Mouse (Mus musculus) hindbrain, embryonic 11.5 days (tissue): Measurements from ENCODE around the gene Stom. TPM values are rescaled to one million over a fixed set of nuclear protein-coding genes. Genes with fewer than 3 reads are reported as not detected.

ENCODE experiments used
- ATAC-seq: fragments of 200-750 bp; cut with Nextera tagmentation; 2 replicates; pipeline ENCODE4 v1.8.0; 2017; ENCODE audit warnings: mild to moderate bottlenecking, moderate TSS enrichment, moderate library complexity; ENCODE audit not compliant: low FRiP score
- DNase-seq: peaks from one replicate; pipeline ENCODE4 v3.0.0-alpha.2; 2015; ENCODE audit warnings: low spot score
- H3K27ac ChIP-seq: fragments of 300-500 bp; sonication (generic); 2 replicates; pipeline ENCODE4 v1.5.1; 2014; ENCODE audit warnings: mild to moderate bottlenecking, low read depth, low read length
- H3K27me3 ChIP-seq: fragments of 300-500 bp; sonication (generic); 2 replicates; pipeline ENCODE4 v1.6.1; 2014; ENCODE audit warnings: mild to moderate bottlenecking, low read length, moderate library complexity, mixed read lengths; ENCODE audit not compliant: control insufficient read depth, insufficient read depth
- H3K36me3 ChIP-seq: fragments of 300-500 bp; sonication (generic); 2 replicates; pipeline ENCODE4 v1.6.1; 2014; ENCODE audit warnings: mild to moderate bottlenecking, low read length, moderate library complexity, mixed read lengths; ENCODE audit not compliant: control insufficient read depth, insufficient read depth
- H3K4me1 ChIP-seq: fragments of 300-500 bp; sonication (generic); replicated peaks from 2 replicates; pipeline ENCODE4 v1.6.1; 2014; ENCODE audit warnings: low read length, mixed read lengths; ENCODE audit not compliant: control insufficient read depth, insufficient read depth
- H3K4me2 ChIP-seq: fragments of 300-500 bp; sonication (generic); replicated peaks from 2 replicates; pipeline ENCODE4 v1.6.1; 2014; ENCODE audit warnings: mild to moderate bottlenecking, low read depth, low read length
- H3K4me3 ChIP-seq: fragments of 300-500 bp; sonication (generic); 2 replicates; pipeline ENCODE4 v1.5.1; 2014; ENCODE audit warnings: low read depth, low read length
- H3K9ac ChIP-seq: fragments of 300-500 bp; sonication (generic); 2 replicates; pipeline ENCODE4 v1.6.1; 2014; ENCODE audit warnings: low read depth, low read length
- H3K9me3 ChIP-seq: fragments of 300-500 bp; sonication (generic); 2 replicates; pipeline ENCODE4 v1.6.1; 2016; ENCODE audit warnings: low read length; ENCODE audit not compliant: control insufficient read depth
- WGBS: fragments of 180-500 bp; shearing (Covaris S2); extraction: QIAGEN DNeasy Blood & Tissue Kit; methylation state at CpG from one replicate; pipeline ENCODE4 v1.1.7; 2014; 5-methylcytosine and 5-hydroxymethylcytosine counted together
- polyA plus RNA-seq: library from polyadenylated mRNA; unstranded; fragments of >200 nt; fragmentation: Nextera tagmentation; extraction: Ambion mirVana; gene quantifications from 2 replicates; pipeline ENCODE4 v1.2.1, GENCODE M21; 2014

Stom gene
- polyA plus RNA-seq, 1 experiment from 2014 or later, result 14.5 TPM

DNA sequence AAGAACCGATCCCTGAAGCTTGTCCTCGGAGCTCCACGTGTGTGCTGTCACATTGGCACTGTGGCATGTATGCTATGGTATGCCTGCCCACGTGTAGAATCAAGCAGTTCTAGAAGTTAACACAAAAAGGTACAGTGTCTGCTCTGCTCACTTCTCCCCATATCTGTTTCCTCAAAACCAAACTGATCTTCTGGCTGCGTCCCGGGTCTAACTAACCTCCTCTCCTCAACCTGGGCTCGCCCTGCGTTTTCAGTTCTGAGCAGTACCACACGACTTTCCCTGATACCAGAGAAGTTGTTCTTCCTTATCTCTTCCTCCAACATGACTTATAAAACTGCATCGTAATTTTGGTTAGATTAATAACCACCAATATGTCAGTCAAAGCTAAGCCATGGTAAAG lies 9.2 kb downstream of the Stom start:
- 71% methylated on average over 10 of the region's 10 CpGs for WGBS
- Histone ChIP-seq H3K4me2 (no peak overlapping the region), H3K27ac (no peak overlapping the region), H3K4me3 (no peak overlapping the region), H3K9me3 (no peaks in the 10 kb centered on the region), H3K27me3 (no peaks in the 10 kb centered on the region), H3K4me1 (no peaks in the 10 kb centered on the region), H3K9ac (no peak overlapping the region), H3K36me3 (no peaks in the 10 kb centered on the region)
- DNase-seq (no peak), ATAC-seq (no peak)

DNA sequence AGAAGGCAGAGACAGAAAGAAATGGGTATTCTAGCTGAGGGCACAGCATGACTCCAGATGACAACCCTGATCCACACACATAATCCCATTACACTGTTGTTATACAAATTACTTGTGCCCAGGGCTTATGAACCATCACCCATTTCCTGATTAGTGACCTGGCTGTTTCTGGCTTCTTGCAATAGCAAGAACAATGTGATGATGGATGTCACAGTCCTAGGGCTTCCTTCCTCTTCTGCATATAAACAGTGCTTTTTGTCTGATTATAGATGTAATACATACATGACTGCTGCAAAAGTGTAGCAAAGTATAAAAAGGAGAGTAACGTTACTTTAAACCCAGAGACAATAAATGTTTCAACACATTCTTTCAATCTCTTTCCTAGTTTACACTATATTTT lies 9.8 kb downstream of the Stom start:
- Histone ChIP-seq H3K4me3 (no peak overlapping the region), H3K36me3 (no peaks in the 10 kb centered on the region), H3K27me3 (no peaks in the 10 kb centered on the region), H3K4me1 (no peaks in the 10 kb centered on the region), H3K9me3 (no peaks in the 10 kb centered on the region), H3K9ac (no peak overlapping the region), H3K4me2 (no peak overlapping the region), H3K27ac (no peak overlapping the region)
- ATAC-seq, result no peak
- 78% methylated on average over 1 of the region's 1 CpGs for WGBS
- DNase-seq, result no peak

DNA sequence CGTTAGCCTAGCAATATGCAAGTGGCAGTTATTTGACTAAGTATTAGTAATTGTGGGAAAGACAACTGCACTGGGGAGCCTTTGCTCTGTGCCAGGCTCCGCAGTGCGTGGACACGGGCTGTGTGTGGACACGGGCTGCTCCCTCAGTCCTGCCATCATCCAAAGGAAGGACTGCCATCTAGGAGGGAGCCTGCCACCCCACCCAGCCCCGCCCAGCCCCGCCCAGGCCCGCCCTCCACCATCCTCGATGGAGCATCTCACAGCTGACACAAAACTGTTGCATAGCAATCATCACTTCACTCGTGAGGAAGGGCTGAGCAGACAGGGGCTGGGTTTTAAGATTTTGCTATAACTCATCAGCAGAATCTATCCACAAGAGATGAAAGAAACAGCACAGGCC lies 10.8 kb downstream of the Stom start:
- Histone ChIP-seq H3K9me3 (no peaks in the 10 kb centered on the region), H3K27ac (no peak overlapping the region), H3K4me2 (no peak overlapping the region), H3K4me3 (no peak overlapping the region), H3K9ac (no peak overlapping the region), H3K36me3 (no peaks in the 10 kb centered on the region), H3K4me1 (no peaks in the 10 kb centered on the region), H3K27me3 (no peaks in the 10 kb centered on the region)
- WGBS, result 77% methylated on average over 10 of the region's 10 CpGs
- ATAC-seq (no peak), DNase-seq (no peak)

DNA sequence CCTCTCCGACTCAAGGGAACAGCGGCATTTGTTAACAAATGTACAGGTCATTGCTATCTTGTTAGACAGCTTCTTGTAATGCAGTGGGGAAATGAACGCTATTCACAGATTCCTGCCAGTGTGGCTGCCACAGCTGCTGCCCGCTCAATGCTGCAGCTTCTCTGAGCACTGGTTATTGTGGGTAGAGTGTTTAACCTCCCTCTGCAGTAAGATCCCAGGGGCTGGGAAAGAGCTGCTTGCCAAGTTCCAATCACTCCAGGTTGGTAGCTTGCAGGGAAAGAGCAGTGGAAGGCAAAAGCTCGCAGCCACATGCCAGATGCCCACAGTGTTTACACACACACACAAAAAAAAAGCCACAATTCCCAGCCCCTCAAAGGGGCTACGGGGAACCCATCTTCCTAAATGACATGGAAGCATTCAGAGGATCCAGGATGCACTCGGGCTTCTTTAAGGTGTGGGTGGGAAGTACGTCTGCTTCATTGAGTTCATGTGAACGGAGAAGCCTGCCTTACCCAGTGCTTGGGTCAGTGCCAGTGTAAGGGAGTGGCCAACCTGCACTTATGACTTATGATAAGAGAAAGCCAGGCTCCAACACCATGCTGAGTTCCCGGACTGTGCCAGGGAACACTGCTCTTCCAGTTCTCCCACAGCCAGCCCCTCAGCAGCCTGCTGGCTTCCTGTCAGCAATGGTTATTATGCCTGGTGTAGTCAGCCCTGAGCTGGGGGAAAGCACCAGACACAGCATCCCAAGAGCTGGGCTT lies 14.2 kb downstream of the Stom start:
- H3K4me2 ChIP-seq, result no peak overlapping the region
- H3K9me3 ChIP-seq, result no peaks in the 10 kb centered on the region
- no peak overlapping the region for H3K27ac ChIP-seq
- no peaks in the 10 kb centered on the region for H3K27me3 ChIP-seq
- H3K36me3 ChIP-seq, result no peaks in the 10 kb centered on the region
- ATAC-seq (no peak), DNase-seq (no peak)
- H3K4me1 ChIP-seq, result no peaks in the 10 kb centered on the region
- no peak overlapping the region for H3K9ac ChIP-seq
- no peak overlapping the region for H3K4me3 ChIP-seq
- WGBS, result 83% methylated on average over 10 of the region's 10 CpGs

DNA sequence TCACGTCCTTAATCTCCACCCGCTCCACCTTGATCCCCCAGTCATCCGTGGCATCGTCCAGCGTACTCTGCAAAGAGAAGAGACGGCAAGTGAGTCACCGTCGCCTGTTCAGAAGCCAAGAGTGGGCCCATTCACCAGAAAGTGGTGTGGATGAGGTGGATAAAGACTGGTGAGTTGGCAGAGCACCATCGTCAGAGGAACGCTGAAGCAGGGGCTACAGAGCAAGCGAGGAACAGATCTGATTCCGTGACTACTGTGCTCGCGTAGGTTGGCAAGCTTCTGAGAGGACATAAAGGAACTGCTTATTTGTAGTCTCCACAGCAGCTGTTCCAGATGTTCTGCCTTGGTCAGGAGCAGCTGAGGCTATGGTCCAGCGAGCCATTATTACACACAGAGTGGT lies 16.4 kb downstream of the Stom start:
- Histone ChIP-seq H3K4me2 (no peak overlapping the region), H3K27ac (no peak overlapping the region), H3K4me3 (no peak overlapping the region), H3K36me3 (no peaks in the 10 kb centered on the region), H3K9me3 (no peaks in the 10 kb centered on the region), H3K4me1 (no peaks in the 10 kb centered on the region), H3K27me3 (no peaks in the 10 kb centered on the region), H3K9ac (no peak overlapping the region)
- DNase-seq, result no peak
- 95% methylated on average over 15 of the region's 15 CpGs for whole genome bisulfite sequencing
- no peak for ATAC-seq

DNA sequence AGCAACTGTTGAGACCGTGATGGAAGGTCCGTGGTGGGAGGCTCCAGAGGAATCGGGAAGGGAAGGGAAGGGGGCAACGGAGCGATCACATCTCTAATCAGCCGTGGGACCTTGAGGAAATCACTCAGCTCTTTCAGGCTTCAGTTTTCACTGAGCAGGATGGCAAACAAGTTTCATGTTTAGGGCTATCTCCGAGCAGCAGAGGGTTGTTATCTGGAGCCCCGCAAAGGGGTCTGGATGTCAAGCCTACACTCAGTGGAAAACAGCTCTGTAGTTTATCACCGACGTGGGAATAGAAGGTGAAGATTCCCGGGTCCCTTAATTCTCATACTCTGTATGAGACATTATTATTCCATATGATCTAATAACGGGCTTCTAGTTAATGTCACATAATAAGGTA lies 18.4 kb downstream of the Stom start:
- no peak overlapping the region for H3K4me3 ChIP-seq
- no peaks in the 10 kb centered on the region for H3K36me3 ChIP-seq
- H3K9ac ChIP-seq, result no peak overlapping the region
- no peak for ATAC-seq
- H3K27ac ChIP-seq, result no peak overlapping the region
- no peak overlapping the region for H3K4me2 ChIP-seq
- H3K4me1 ChIP-seq, result no peaks in the 10 kb centered on the region; the same call in 1 of the 2 replicates
- H3K27me3 ChIP-seq, result no peaks in the 10 kb centered on the region
- H3K9me3 ChIP-seq, result no peaks in the 10 kb centered on the region
- 89% methylated on average over 12 of the region's 12 CpGs for WGBS
- no peak for DNase-seq

DNA sequence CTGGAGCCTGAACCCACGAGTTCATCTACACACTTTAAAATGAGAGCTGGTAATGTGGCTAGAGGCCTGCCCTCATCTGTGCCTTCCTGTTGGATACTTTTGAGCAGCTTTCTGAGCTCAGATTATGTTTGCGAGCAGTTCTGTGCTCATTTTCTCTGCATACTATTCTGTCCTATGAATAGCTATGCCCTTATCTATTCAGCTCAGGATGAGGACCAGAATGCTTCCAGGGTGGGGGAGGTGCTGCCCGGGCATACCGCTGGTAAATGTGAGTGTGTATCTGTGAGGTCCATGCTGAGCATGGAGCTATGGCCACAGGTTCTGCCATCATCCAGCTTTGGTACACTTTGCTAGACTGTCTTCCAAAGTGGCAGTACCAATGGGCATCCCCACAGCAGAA lies 19.2 kb downstream of the Stom start:
- Histone ChIP-seq H3K36me3 (no peaks in the 10 kb centered on the region), H3K4me1 (no peaks in the 10 kb centered on the region; the same call in 1 of the 2 replicates), H3K27me3 (no peaks in the 10 kb centered on the region), H3K9ac (no peak overlapping the region), H3K4me2 (no peak overlapping the region), H3K27ac (no peak overlapping the region), H3K9me3 (no peaks in the 10 kb centered on the region), H3K4me3 (no peak overlapping the region)
- no peak for DNase-seq
- WGBS, result 88% methylated on average over 4 of the region's 4 CpGs
- ATAC-seq, result no peak

DNA sequence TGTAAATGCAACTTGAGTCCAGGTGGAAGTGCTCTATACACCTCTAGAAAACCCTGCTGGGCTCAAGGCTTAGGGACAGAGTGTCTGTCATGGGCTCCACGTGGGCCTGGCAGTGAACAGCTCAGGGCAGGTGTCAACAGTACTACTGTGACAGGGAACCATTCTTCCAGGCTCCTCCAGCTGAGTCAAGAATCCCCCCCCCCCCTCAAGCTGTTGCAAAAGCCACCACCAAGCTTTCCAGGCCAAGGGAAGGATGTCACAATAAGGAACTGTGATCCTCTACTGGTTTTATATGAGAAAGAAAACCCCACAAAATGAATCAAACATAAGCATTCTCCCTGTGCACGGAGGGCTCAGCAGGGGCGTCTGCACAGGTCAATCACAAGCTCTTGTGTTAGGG lies 22.5 kb downstream of the Stom start:
- Histone ChIP-seq H3K9me3 (no peaks in the 10 kb centered on the region), H3K9ac (no peak overlapping the region)
- ATAC-seq, result no peak

DNA sequence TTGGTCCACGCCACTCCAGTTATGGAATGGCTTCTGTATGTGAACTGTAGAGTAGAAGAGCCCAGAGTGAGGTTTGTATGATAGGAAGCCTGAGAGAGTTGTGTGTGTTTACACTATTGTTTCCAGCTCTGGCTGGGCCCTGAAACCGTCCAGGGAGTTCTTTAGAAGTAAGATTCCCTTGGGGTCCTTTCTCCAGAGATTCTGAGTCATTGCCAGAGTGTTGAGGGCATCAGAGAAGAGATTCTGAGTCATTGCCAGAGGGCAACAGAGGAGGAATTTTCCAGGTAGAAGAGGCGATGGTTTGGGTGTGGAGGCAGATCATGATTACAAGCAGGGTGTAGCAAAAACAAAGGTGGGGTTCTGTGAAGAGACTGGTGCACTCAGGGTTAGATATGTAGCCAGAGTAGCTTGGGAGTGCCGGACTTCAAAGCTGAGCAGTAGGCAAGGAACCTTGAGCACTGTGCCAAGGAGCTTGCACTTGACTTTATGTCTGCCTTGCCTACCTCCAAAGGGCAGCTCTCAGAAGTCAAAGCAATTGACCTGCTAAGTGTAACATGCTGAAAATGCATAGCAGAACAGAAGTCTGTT lies 26.8 kb downstream of the Stom start:
- Histone ChIP-seq H3K27me3 (no peaks in the 10 kb centered on the region), H3K4me3 (no peak overlapping the region), H3K9me3 (no peaks in the 10 kb centered on the region), H3K4me2 (no peak overlapping the region), H3K9ac (no peak overlapping the region), H3K27ac (no peak overlapping the region), H3K36me3 (no peaks in the 10 kb centered on the region), H3K4me1 (no peaks in the 10 kb centered on the region; the same call in 1 of the 2 replicates)
- DNase-seq (no peak), ATAC-seq (no peak)
- WGBS, result 89% methylated on average over 4 of the region's 4 CpGs

More for the DNA sequence above, 22.5 kb downstream of the Stom start:
- 34% methylated on average over 3 of the region's 3 CpGs for WGBS
- no peak overlapping the region for H3K27ac ChIP-seq
- no peak for DNase-seq
- H3K4me2 ChIP-seq, result no peak overlapping the region
- no peaks in the 10 kb centered on the region; the same call in 1 of the 2 replicates for H3K4me1 ChIP-seq
- H3K27me3 ChIP-seq, result no peaks in the 10 kb centered on the region
- H3K4me3 ChIP-seq, result no peak overlapping the region
- no peaks in the 10 kb centered on the region for H3K36me3 ChIP-seq
